Mouse (Mus musculus) liver, embryonic 12.5 days (tissue): ENCODE results near the gene Slc20a1. TPM values are rescaled to one million over a fixed set of nuclear protein-coding genes. Genes with fewer than 3 reads are reported as not detected.

ENCODE experiments used
- ATAC-seq: fragments of 200-750 bp; cut with Nextera tagmentation; 2 replicates; pipeline ENCODE4 v1.8.0; 2017; ENCODE audit warnings: moderate number of reproducible peaks, mild to moderate bottlenecking, moderate library complexity
- H3K27ac ChIP-seq: fragments of 300-500 bp; sonication (generic); 2 replicates; pipeline ENCODE4 v1.5.1; 2016; ENCODE audit warnings: mild to moderate bottlenecking
- H3K27me3 ChIP-seq: fragments of 300-500 bp; sonication (generic); replicated peaks from 2 replicates; pipeline ENCODE4 v1.6.1; 2016; ENCODE audit warnings: mild to moderate bottlenecking, moderate library complexity
- H3K36me3 ChIP-seq: fragments of 300-500 bp; sonication (generic); 2 replicates; pipeline ENCODE4 v1.6.1; 2016; ENCODE audit warnings: mild to moderate bottlenecking, moderate library complexity
- H3K4me1 ChIP-seq: fragments of 300-500 bp; sonication (generic); 2 replicates; pipeline ENCODE4 v1.6.1; 2016
- H3K4me2 ChIP-seq: fragments of 300-500 bp; sonication (generic); 2 replicates; pipeline ENCODE4 v1.6.1; 2016; ENCODE audit warnings: mild to moderate bottlenecking, moderate library complexity
- H3K4me3 ChIP-seq: fragments of 300-500 bp; sonication (generic); 2 replicates; pipeline ENCODE4 v1.5.1; 2016; ENCODE audit warnings: mild to moderate bottlenecking, moderate library complexity
- H3K9ac ChIP-seq: fragments of 300-500 bp; sonication (generic); 2 replicates; pipeline ENCODE4 v1.6.1; 2016; ENCODE audit warnings: mild to moderate bottlenecking, moderate library complexity
- H3K9me3 ChIP-seq: fragments of 300-500 bp; sonication (generic); replicated peaks from 2 replicates; pipeline ENCODE4 v1.6.1; 2016; ENCODE audit warnings: mild to moderate bottlenecking, moderate library complexity
- WGBS: fragments of 180-500 bp; shearing (Covaris S2); methylation state at CpG from one replicate; pipeline ENCODE4 v1.1.7; 2016; ENCODE audit not compliant: insufficient replicate concordance; 5-methylcytosine and 5-hydroxymethylcytosine counted together
- polyA plus RNA-seq: library from polyadenylated mRNA; unstranded; fragments of >200 nt; fragmentation: Nextera tagmentation; extraction: Ambion mirVana; gene quantifications from 2 replicates; pipeline ENCODE4 v1.2.1, GENCODE M21; 2016

Slc20a1 gene
- polyA plus RNA-seq, 1 experiment from 2014 or later, result 78.4 TPM

DNA sequence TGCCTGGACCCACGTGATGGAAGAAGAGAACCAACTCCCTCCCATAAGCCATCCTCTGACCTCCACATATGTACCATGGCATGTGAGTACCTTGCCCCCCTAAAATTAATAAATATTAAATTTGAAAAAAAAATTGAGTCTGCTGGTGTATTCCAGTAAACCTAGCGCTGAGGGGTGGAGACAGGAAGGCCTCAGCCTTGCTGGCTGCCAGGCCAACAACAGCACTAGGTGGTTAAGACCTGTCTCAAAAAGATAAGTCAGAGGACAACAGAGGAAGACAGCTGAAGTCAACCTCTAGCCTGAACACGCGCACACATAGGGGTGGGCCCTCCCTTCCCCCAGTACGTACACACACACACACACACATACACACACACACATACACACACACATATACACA, 16.2 kb downstream of the Slc20a1 start:
- H3K4me1 ChIP-seq, result peaks cover 71% of the 10 kb centered on the region
- peak overlapping the region; percentile 56 for H3K9ac ChIP-seq
- peaks cover 45% of the 10 kb centered on the region for H3K36me3 ChIP-seq
- 0 out of 2 replicates have a peak overlapping the region, but pooled peaks have one; percentile 0 for H3K4me2 ChIP-seq
- H3K4me3 ChIP-seq, result no peak overlapping the region
- WGBS, result 14% methylated on average over 5 of the region's 5 CpGs
- no peaks in the 10 kb centered on the region for H3K27me3 ChIP-seq
- peak; percentile 99 for ATAC-seq
- H3K9me3 ChIP-seq, result no peaks in the 10 kb centered on the region
- H3K27ac ChIP-seq, result peak overlapping the region; percentile 88

DNA sequence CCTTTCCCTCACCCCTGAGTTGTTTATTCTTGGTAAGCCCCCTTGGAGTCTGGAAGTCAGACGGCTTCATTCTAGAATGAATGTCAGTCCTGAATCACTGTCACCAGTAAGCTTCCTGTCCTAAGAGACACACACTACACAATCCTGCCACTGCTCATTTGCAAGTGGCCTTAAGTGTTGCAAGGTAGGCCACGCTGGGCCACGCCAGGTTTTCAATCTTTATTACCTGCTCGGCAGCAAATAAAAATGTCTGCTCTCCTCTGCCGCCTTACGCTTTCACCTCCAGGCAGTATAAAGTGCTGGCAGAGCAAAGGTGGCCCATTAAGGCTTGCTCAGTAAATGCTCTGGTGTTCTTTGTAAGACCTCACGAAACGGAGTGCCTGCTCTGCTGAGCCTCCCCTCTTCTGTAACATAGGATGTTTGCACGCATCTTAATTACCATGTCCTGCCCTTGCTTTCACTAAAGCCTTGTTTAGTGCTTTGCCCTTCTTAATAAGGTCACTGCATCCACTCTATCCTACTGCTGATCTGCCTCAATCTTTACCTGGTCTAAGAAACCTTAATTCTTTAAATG, 19.1 kb downstream of the Slc20a1 start:
- ATAC-seq, result no peak
- peak overlapping the region; percentile 88 for H3K27ac ChIP-seq

DNA sequence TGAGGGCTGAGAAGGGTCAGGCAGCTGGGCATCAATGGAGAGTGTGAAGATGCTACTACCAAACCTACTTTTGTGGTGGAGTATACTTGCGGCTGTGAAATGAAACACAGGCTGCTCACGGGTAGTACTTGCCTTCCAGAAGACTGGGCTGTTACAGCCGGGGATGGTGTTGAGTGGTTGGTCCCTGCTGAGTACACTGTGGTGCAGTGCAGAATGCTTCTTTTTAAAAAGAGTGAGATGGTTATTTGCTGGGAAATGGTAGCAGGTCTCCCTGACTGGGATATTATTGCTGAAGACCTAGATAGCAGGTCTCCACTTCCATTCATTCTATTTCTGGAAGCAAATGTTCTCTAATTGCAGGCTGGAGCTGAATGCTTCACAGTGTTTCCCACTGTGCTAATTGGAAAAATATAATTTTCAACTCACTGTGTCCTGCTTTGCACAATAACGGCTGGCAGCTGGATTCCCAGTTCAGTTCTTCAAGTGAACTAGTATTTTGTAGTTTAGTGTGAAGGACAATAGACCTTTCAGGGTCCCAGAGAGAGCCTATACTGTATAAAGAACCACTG, 20.1 kb downstream of the Slc20a1 start:
- H3K27me3 ChIP-seq, result no peaks in the 10 kb centered on the region
- H3K9ac ChIP-seq, result no peak overlapping the region
- no peak overlapping the region for H3K4me3 ChIP-seq
- no peak for ATAC-seq
- H3K9me3 ChIP-seq, result no peaks in the 10 kb centered on the region
- 76% methylated on average over 4 of the region's 4 CpGs for WGBS
- H3K36me3 ChIP-seq, result peaks cover 6% of the 10 kb centered on the region; the same call in 1 of the 2 replicates
- H3K27ac ChIP-seq, result no peak overlapping the region; the same call in 1 of the 2 replicates
- peaks cover 52% of the 10 kb centered on the region for H3K4me1 ChIP-seq
- H3K4me2 ChIP-seq, result no peak overlapping the region

More for the DNA sequence above, 19.1 kb downstream of the Slc20a1 start:
- Histone ChIP-seq H3K9ac (0 out of 2 replicates have a peak overlapping the region, but pooled peaks have one; percentile 4), H3K4me1 (peaks cover 56% of the 10 kb centered on the region), H3K4me3 (no peak overlapping the region), H3K27me3 (no peaks in the 10 kb centered on the region), H3K4me2 (no peak overlapping the region), H3K9me3 (no peaks in the 10 kb centered on the region), H3K36me3 (peaks cover 15% of the 10 kb centered on the region)
- WGBS, result 84% methylated on average over 9 of the region's 9 CpGs

DNA sequence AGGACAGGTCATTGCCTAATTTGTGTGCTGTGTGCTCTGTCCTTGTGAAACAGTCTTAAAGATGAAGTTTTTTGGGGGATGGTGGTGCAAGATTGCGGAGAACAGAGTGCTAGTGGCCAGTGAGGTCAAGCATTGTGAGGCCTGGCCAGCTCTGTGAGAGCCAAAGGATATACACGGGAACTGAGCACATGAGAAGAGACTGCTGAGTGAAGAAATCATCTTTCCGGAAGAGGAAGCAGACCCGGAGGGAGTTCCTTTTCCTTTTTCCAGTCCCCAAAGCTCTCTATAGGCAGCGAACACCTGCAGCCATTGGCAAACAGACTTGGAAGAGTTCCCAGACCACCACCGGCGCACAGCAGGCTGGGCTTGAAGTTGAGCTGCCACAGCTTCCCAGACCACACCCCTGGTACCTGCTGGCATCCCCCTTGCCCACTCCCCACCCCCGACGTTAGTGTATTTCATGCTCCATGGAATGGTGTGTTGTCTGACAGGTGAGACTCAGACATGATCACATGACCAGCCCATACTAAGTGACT, 22.6 kb downstream of the Slc20a1 start:
- H3K27ac ChIP-seq, result peak overlapping the region; percentile 7; the same call in 1 of the 2 replicates

DNA sequence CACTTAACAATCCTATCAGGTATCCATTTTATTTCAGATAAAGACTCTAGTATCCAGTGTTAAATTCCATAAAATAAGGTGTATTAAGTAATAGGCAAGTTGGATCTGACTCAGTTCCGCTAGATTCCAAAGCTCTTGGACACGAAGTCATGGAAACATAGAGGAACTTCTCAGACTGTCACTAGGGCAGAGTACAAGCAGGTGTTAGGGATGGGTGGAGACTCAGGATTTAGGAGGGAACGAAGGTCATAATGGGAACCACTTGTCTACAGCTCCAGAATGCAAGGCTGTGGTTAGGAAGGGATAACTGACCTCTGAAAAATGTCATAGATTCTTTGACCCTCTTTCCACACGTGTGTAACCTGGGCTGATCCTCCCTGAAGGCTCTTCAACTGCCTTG, 25.6 kb downstream of the Slc20a1 start:
- no peak for ATAC-seq
- H3K9ac ChIP-seq, result peak overlapping the region; percentile 37
- no peaks in the 10 kb centered on the region for H3K27me3 ChIP-seq
- H3K27ac ChIP-seq, result peak overlapping the region; percentile 99
- no peak overlapping the region for H3K4me3 ChIP-seq
- no peaks in the 10 kb centered on the region for H3K36me3 ChIP-seq
- H3K9me3 ChIP-seq, result no peaks in the 10 kb centered on the region
- WGBS, result 73% methylated on average over 4 of the region's 4 CpGs
- H3K4me1 ChIP-seq, result peaks cover 73% of the 10 kb centered on the region
- H3K4me2 ChIP-seq, result no peak overlapping the region

More for the DNA sequence above, 22.6 kb downstream of the Slc20a1 start:
- Histone ChIP-seq H3K4me3 (no peak overlapping the region), H3K36me3 (no peaks in the 10 kb centered on the region), H3K9me3 (no peaks in the 10 kb centered on the region), H3K9ac (no peak overlapping the region), H3K27me3 (no peaks in the 10 kb centered on the region), H3K4me2 (no peak overlapping the region), H3K4me1 (peaks cover 52% of the 10 kb centered on the region)
- no peak for ATAC-seq
- 72% methylated on average over 9 of the region's 9 CpGs for WGBS

DNA sequence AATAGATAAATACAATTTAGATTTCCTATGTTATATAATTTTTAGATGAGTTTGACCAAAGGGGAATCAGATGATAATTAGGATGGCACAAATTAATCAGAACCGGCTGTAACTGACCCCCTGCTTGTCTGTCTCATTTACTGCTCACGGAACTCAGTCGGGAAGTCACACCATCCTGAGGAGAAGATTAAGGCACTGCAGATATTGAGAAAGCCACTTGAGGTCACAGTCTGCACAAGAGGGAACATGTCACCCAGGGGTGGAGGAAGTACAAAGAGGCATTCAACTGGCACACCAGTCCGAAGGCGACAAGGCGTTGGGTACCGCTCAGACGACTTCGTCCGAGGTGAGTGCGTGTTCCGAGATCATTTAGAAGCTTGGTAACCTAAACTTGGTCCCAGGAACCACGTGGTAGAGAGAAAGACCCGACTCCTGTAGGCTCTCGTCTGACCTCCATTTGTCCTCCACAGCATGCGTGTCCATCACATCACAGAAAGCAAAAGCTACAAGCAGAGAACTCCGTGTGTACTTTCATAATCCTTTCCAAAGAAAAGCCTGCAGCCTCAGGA, 26.8 kb downstream of the Slc20a1 start:
- 74% methylated on average over 17 of the region's 17 CpGs for WGBS
- peaks cover 81% of the 10 kb centered on the region for H3K4me1 ChIP-seq
- ATAC-seq, result no peak
- no peaks in the 10 kb centered on the region for H3K36me3 ChIP-seq
- peak overlapping the region; percentile 99 for H3K27ac ChIP-seq
- H3K4me2 ChIP-seq, result peak overlapping the region; percentile 58
- peak overlapping the region; percentile 37 for H3K4me3 ChIP-seq
- peak overlapping the region; percentile 86 for H3K9ac ChIP-seq
- no peaks in the 10 kb centered on the region for H3K27me3 ChIP-seq
- H3K9me3 ChIP-seq, result no peaks in the 10 kb centered on the region

DNA sequence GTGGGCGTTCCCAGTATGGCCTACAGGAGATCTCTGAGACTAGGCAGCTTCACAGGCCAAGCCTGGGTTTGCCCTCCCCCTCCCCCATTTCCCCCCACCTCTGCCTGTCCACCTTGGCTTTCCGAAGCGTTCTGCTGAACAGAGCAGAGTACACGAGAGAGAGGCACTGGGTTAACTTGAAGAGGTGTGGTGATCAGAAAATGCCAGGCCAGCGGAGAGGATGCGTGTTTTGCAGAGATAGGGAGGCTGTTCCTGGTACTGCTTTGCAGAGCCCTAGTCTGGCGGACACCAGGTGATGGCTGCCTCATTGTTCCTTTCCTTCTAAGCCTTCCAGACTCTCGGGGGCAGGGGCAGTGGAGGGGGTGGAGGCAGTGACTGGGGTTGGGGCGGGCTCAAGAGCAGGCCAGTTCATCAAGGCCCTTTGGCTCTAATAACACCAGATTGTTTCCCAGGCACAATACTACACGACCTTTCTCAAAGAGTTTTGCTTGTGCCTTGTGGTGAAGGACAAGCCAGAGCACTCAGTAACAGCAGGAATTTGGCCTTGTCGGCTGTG, 27.8 kb downstream of the Slc20a1 start:
- 16% methylated on average over 11 of the region's 11 CpGs for WGBS
- Histone ChIP-seq H3K4me2 (peak overlapping the region; percentile 58), H3K9me3 (no peaks in the 10 kb centered on the region), H3K4me1 (peaks cover 79% of the 10 kb centered on the region), H3K27me3 (no peaks in the 10 kb centered on the region), H3K9ac (peak overlapping the region; percentile 86), H3K4me3 (peak overlapping the region; percentile 37), H3K36me3 (no peaks in the 10 kb centered on the region), H3K27ac (peak overlapping the region; percentile 99)
- peak; percentile 94 for ATAC-seq

DNA sequence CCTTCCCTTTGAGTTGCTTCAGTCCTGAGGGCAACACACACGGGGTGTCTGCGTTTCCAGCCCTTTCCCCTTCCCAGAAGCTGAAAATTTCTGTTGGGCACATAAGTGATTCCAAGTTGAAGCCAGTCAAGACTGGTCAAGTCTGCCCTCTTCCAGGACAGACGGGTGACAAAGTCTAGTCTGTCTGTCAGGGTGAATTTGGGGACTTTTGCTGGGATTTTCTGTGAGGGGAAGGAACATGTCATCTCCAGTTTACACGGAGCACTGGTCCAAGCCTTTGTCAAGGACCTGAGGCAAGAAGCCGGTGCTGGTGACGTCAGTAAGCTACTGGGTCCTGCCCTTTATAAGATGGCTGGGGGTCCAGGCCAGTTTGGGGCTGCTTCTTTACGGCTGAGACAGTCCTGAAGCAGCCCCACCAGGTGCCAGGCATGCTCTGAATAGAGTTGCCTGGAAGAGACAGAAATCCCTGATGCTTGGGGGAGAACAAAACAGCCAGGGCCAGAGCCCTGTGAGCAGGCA, 28.5 kb downstream of the Slc20a1 start:
- no peaks in the 10 kb centered on the region for H3K27me3 ChIP-seq
- no peaks in the 10 kb centered on the region for H3K36me3 ChIP-seq
- no peak for ATAC-seq
- peak overlapping the region; percentile 11; the same call in 1 of the 2 replicates for H3K4me3 ChIP-seq
- no peaks in the 10 kb centered on the region for H3K9me3 ChIP-seq
- H3K9ac ChIP-seq, result peak overlapping the region; percentile 86
- peaks cover 85% of the 10 kb centered on the region for H3K4me1 ChIP-seq
- peak overlapping the region; percentile 99 for H3K27ac ChIP-seq
- peak overlapping the region; percentile 58 for H3K4me2 ChIP-seq
- 60% methylated on average over 7 of the region's 7 CpGs for WGBS

DNA sequence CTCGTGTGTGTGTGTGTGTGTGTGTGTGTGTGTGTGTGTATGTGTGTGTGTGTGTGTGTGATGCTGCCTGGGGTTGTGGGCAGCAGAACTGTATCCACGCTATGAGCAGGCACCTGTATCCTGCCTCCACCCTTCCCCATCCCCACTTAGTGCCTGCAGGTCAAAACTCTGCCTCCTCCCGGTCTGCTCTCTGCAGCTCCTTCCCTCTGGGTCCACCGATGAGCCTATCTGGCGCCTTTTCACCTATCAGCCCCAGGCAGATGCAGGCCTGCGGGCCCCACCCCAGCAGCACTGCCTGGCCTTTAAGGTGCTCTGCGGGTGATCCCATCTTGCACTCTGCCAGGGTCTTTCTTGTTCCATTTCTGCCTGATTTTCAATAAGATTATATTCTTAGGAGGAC, 29.1 kb downstream of the Slc20a1 start:
- Histone ChIP-seq H3K4me2 (peak overlapping the region; percentile 58), H3K4me1 (peaks cover 91% of the 10 kb centered on the region)
- WGBS, result 24% methylated on average over 5 of the region's 7 CpGs

DNA sequence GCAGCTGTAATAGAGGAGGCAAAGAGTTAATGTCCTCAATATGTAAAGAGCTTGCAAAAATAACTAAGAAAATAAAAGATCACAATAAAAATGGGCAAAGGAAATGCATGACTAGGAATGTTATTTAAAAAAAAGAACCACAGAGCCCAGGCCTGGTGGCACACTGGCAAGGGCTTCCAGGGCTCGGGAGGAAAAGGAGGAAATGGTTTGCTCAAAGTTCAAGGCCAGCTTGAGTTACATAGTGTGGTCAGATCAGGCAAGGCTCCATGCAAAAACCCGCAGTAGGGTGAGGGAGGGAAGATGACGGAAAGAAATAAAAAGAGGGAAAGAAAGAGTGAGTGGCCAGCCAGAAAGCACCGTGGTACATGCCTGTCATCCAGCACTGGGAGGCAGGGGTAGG, 30.0 kb downstream of the Slc20a1 start:
- H3K4me1 ChIP-seq, result peaks cover 94% of the 10 kb centered on the region
- H3K36me3 ChIP-seq, result no peaks in the 10 kb centered on the region
- ATAC-seq, result no peak
- H3K27me3 ChIP-seq, result no peaks in the 10 kb centered on the region
- WGBS, result 78% methylated on average over 4 of the region's 4 CpGs
- H3K4me2 ChIP-seq, result peak overlapping the region; percentile 58
- no peaks in the 10 kb centered on the region for H3K9me3 ChIP-seq
- peak overlapping the region; percentile 86 for H3K9ac ChIP-seq
- H3K4me3 ChIP-seq, result no peak overlapping the region
- H3K27ac ChIP-seq, result peak overlapping the region; percentile 99

More for the DNA sequence above, 29.1 kb downstream of the Slc20a1 start:
- no peaks in the 10 kb centered on the region for H3K36me3 ChIP-seq
- H3K27ac ChIP-seq, result peak overlapping the region; percentile 99
- peak overlapping the region; percentile 20 for H3K4me3 ChIP-seq
- H3K9me3 ChIP-seq, result no peaks in the 10 kb centered on the region
- ATAC-seq, result peak; percentile 86
- H3K27me3 ChIP-seq, result no peaks in the 10 kb centered on the region
- peak overlapping the region; percentile 86 for H3K9ac ChIP-seq

DNA sequence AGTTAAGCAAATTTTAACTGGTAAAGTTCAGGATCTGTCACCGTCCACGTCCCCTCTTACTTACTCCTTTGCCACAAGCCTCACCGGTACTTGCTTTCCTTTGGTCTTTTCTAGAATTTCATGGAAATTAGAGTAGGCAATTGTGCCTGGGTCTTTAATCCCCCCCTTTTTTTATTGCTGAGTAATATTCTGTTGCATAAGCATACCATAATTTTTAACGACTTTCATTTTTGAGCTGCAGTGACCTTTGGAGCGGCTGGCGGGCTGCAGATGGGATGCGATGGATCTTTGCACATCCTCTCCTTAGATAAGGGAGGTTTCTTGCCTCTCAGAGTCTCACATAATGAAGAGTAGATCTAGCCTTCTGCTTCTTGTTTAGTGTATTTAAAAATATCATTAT, 30.8 kb downstream of the Slc20a1 start:
- Histone ChIP-seq H3K36me3 (no peaks in the 10 kb centered on the region), H3K4me1 (peaks cover 94% of the 10 kb centered on the region), H3K9me3 (no peaks in the 10 kb centered on the region), H3K4me2 (peak overlapping the region; percentile 58), H3K4me3 (no peak overlapping the region), H3K27me3 (no peaks in the 10 kb centered on the region), H3K27ac (peak overlapping the region; percentile 99), H3K9ac (peak overlapping the region; percentile 86; the same call in 1 of the 2 replicates)
- ATAC-seq, result no peak
- WGBS, result 88% methylated on average over 7 of the region's 7 CpGs
